Mouse (Mus musculus) urinary bladder, postnatal 4 days (tissue): Measurements from ENCODE around the gene Olfml2a.
"Not testable (repeated sequence)": the region's sequence is repeated elsewhere in the genome, so short reads cannot be mapped to it uniquely, and the experiment has no call there.

ENCODE experiments used
- DNase-seq, 2 experiments: peaks; one replicate each; pipeline ENCODE4 v3.0.0; 2021 to 2022; ENCODE audit warnings: low spot score in 2 of 2

The Olfml2a gene

GRCm38 (mm10) chr2:38986580-38986979, 54.8 kb downstream of the Olfml2a start:
- DNase-seq: no peak

GRCm38 (mm10) chr2:38987371-38987770, 55.6 kb downstream of the Olfml2a start:
- DNase-seq: no peak

GRCm38 (mm10) chr2:38987803-38988510, 56.2 kb downstream of the Olfml2a start:
- DNase-seq: no peak

- no peak for DNase-seq
These were observed 57.2 kb downstream of the Olfml2a start for GRCm38 (mm10) chr2:38988929-38989328.

GRCm38 (mm10) chr2:38992004-38992403, 60.2 kb downstream of the Olfml2a start:
- DNase-seq: no peak

- DNase-seq: no peak
These were observed 60.7 kb downstream of the Olfml2a start for GRCm38 (mm10) chr2:38992452-38992851.

- DNase-seq: peak; percentile 83 to 86
These were observed 65.9 kb downstream of the Olfml2a start, which contains the start of gene Wdr38 for GRCm38 (mm10) chr2:38997386-38998374. Gene Wdr38 (plus strand): TSS chr2:38997476.

GRCm38 (mm10) chr2:38999381-38999780, 67.6 kb downstream of the Olfml2a start:
- DNase-seq: no peak

- DNase-seq: no peak
These were observed 68.3 kb downstream of the Olfml2a start for GRCm38 (mm10) chr2:38999910-39000586.

GRCm38 (mm10) chr2:39000587-39000919, 68.8 kb downstream of the Olfml2a start:
- no peak for DNase-seq

GRCm38 (mm10) chr2:39001866-39002265, 70.1 kb downstream of the Olfml2a start:
- no peak for DNase-seq

GRCm38 (mm10) chr2:39003106-39003505, 71.3 kb downstream of the Olfml2a start:
- DNase-seq: no peak

GRCm38 (mm10) chr2:39003512-39003911, 71.7 kb downstream of the Olfml2a start:
- no peak for DNase-seq

GRCm38 (mm10) chr2:39004372-39004771, 72.6 kb downstream of the Olfml2a start:
- DNase-seq: no peak

GRCm38 (mm10) chr2:39004880-39005435, 73.2 kb downstream of the Olfml2a start, which contains the start of gene Arpc5l:
Gene Arpc5l (plus strand): TSS chr2:39005348.
- DNase-seq: peak; percentile 87 to 94

GRCm38 (mm10) chr2:39005574-39006079, 73.8 kb downstream of the Olfml2a start, which contains the start of gene Rpl35:
Gene Rpl35 (minus strand): TSS chr2:39005624.
- no peak for DNase-seq

GRCm38 (mm10) chr2:39006149-39006730, 74.5 kb downstream of the Olfml2a start:
- no peak for DNase-seq

GRCm38 (mm10) chr2:39007865-39008264, 76.1 kb downstream of the Olfml2a start:
- peak; percentile 92 to 94 for DNase-seq

GRCm38 (mm10) chr2:39008350-39008851, 76.6 kb downstream of the Olfml2a start:
- DNase-seq: no peak

- no peak for DNase-seq
These were observed 77.2 kb downstream of the Olfml2a start for GRCm38 (mm10) chr2:39008954-39009365.

- DNase-seq: not testable (repeated sequence)
These were observed 78.4 kb downstream of the Olfml2a start for GRCm38 (mm10) chr2:39010144-39010543.
